Mouse (Mus musculus) heart, adult 2 months (tissue): ENCODE measurements around the gene Gm17387. TPM values are rescaled to one million over a fixed set of nuclear protein-coding genes. Genes with fewer than 3 reads are reported as not detected.
"Not testable (repeated sequence)": the region's sequence is repeated elsewhere in the genome, so short reads cannot be mapped to it uniquely, and the experiment has no call there.

Experiments
- DNase-seq, 2 experiments: peaks; one replicate each; pipeline ENCODE4 v3.0.0; 2021
- H3K27ac ChIP-seq: fragments of 200-600 bp; 2 replicates; pipeline ENCODE4 v1.8.1; 2022
- H3K27me3 ChIP-seq: fragments of 200-500 bp; 2 replicates; pipeline ENCODE4 v1.6.1; 2012; ENCODE audit warnings: mild to moderate bottlenecking, low read length, inconsistent platforms, mixed read lengths; ENCODE audit not compliant: control insufficient read depth, insufficient read depth
- H3K36me3 ChIP-seq: fragments of 200-500 bp; 2 replicates; pipeline ENCODE4 v1.6.1; 2012; ENCODE audit warnings: low read length, inconsistent platforms; ENCODE audit not compliant: control insufficient read depth, insufficient read depth
- H3K4me1 ChIP-seq: fragments of 200-500 bp; 2 replicates; pipeline ENCODE4 v1.6.1; 2011; ENCODE audit warnings: low read length; ENCODE audit not compliant: control insufficient read depth, insufficient read depth
- H3K4me3 ChIP-seq: fragments of 200-600 bp; 2 replicates; pipeline ENCODE4 v1.8.1; 2022
- H3K79me2 ChIP-seq: fragments of 200-500 bp; replicated peaks from 2 replicates; pipeline ENCODE4 v1.6.1; 2012; ENCODE audit warnings: mild to moderate bottlenecking, inconsistent platforms, low read length, moderate library complexity, mixed read lengths; ENCODE audit not compliant: control insufficient read depth, insufficient read depth
- H3K9ac ChIP-seq: fragments of 200-500 bp; 2 replicates; pipeline ENCODE4 v1.6.1; 2012; ENCODE audit warnings: low read depth, mild to moderate bottlenecking, control low read depth, inconsistent platforms, low read length, mixed read lengths
- CTCF ChIP-seq: fragments of 200-600 bp; IDR thresholded peaks from 2 replicates; pipeline ENCODE4 v1.8.1; 2022; ENCODE audit warnings: antibody characterized with exemption, mild to moderate bottlenecking, moderate library complexity
- EP300 ChIP-seq: fragments of 200-500 bp; IDR thresholded peaks from 2 replicates; pipeline ENCODE4 v1.6.1; 2011; ENCODE audit warnings: low read depth, low read length, control low read depth; ENCODE audit not compliant: insufficient read depth
- POLR2A ChIP-seq: fragments of 200-500 bp; IDR thresholded peaks from 2 replicates; pipeline ENCODE4 v1.6.1; 2011; ENCODE audit warnings: mild to moderate bottlenecking, low read depth, low read length, control low read depth; ENCODE audit not compliant: insufficient read depth
- WGBS: fragments of 180-500 bp; shearing (Covaris S2); methylation state at CpG from one replicate; pipeline ENCODE4 v1.1.7; 2018; 5-methylcytosine and 5-hydroxymethylcytosine counted together
- intact Hi-C: fragments of 180-260 bp; cut with DNase I; formaldehyde crosslinking; loops from one replicate; pipeline ENCODE4 v1.15.1; 2025
- polyA plus RNA-seq: library from polyadenylated mRNA; depleted of rRNA; stranded (reverse); fragments of >200 nt; gene quantifications from 2 replicates; pipeline ENCODE4 v1.2.3, GENCODE M21; 2012
- total RNA-seq, 2 experiments: library from RNA; stranded (reverse); gene quantifications; 2 replicates each; pipeline ENCODE4 v1.2.3; 2021

Gene Gm17387
- total and polyA plus RNA-seq, 3 experiments, result not detected

DNA sequence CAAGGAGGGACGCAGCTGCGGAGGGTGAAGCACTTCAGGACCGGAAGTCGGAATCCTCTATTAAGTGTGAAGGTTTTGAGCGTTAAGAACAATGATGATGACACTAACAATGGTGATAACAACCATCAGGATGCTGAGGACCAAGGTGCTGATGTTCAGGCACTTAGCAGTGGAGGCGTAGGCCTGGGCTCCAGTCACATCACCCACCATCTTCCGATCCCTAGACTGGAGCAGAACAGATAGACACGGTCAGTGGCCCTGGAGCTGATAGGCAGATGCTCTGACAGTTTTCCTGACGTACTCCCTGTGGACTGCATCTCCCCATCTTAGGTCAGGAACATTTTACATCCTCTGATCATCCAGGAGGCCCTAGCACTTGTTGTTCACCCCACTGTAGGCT, 19.3 kb upstream of the Gm17387 start:
- H3K4me1 ChIP-seq, result peaks cover 10% of the 10 kb centered on the region
- H3K36me3 ChIP-seq, result no peaks in the 10 kb centered on the region
- intact Hi-C loops, result loop anchor here (1.0 to 5.0 kb wide), 8 partner anchors 15 to 163 kb away; partner anchors contain the start of genes Pgghg and Rnh1
- WGBS, result 34% methylated on average over 9 of the region's 9 CpGs
- TF ChIP-seq CTCF (no peak), EP300 (no peak), POLR2A (no peak)
- H3K27me3 ChIP-seq, result no peaks in the 10 kb centered on the region
- H3K4me3 ChIP-seq, result peak overlapping the region; percentile 72
- peak overlapping the region; percentile 96 for H3K27ac ChIP-seq
- H3K79me2 ChIP-seq, result no peaks in the 10 kb centered on the region
- peak overlapping the region; percentile 89 for H3K9ac ChIP-seq
- peak; percentile 14 to 44 for DNase-seq

DNA sequence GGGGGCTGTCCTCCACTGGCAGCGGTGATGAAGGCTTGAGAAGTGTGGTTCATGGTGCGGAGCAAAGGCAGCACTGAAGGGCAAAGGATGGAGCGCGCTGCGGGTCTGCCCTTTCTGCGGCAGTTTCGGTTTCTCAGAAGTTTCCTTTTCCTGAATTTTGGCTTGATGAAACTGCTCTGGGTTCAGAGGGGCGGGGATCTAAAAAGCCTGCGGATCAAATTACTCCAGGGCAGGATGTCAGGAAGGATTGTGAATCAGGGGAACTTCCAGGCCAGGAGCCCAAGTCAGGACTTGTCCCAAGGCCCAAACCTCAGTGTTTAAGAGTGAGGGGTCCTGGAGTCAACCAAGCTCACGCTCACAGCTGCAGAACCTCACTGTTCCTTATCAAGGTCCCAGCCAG, 18.3 kb upstream of the Gm17387 start, which contains the start of gene Ifitm3:
TSS of gene Ifitm3 (minus strand) at position 178 of the 400 bp plus-strand sequence.
- H3K36me3 ChIP-seq, result no peaks in the 10 kb centered on the region
- TF ChIP-seq CTCF (no peak), POLR2A (peak; percentile 97), EP300 (0 out of 2 replicates have a peak, but pooled peaks have one; percentile 31)
- H3K79me2 ChIP-seq, result no peaks in the 10 kb centered on the region
- H3K27me3 ChIP-seq, result no peaks in the 10 kb centered on the region
- peak within 1 kb of the TSS; percentile 72 for H3K4me3 ChIP-seq
- WGBS, result 19% methylated on average over 10 of the region's 10 CpGs
- peaks cover 10% of the 10 kb centered on the region for H3K4me1 ChIP-seq
- peak within 1 kb of the TSS; percentile 96 for H3K27ac ChIP-seq
- peak; percentile 80 to 81 for DNase-seq
- peak within 1 kb of the TSS; percentile 89 for H3K9ac ChIP-seq
- intact Hi-C loops, result loop anchor here (1.0 to 2.0 kb wide), 2 partner anchors 14 to 31 kb away; no protein-coding TSS in a partner anchor

DNA sequence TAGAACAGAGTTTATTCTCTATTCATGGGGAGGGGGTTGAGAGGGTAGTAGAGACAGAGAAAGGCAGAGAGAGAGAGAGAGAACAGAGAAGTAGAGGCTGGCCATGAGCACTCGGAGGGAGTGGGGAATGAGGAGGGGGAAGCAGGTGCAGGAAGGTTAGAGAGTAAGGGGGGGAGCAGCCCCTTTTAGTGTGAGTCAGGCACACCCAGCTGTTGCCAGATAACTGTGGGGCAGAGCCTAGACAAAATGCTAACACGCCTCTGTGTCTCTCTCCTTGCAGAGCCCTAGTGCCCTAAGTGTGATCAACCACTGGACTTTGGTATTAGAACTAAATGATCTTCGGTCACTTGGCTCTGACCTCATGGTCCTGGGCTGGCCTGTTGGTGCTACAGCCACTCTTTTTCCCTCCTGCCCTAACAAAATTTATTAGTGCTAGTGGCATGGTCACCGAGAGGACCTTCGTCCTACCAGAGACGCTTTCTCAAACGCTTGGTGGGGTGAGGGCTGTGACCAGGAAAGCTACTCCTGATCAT, 17.6 kb upstream of the Gm17387 start:
- DNase-seq, result no peak
- no peaks in the 10 kb centered on the region for H3K79me2 ChIP-seq
- H3K9ac ChIP-seq, result peak overlapping the region; percentile 46; the same call in 1 of the 2 replicates
- H3K36me3 ChIP-seq, result no peaks in the 10 kb centered on the region
- no peak for TF ChIP-seq EP300
- no peak for TF ChIP-seq CTCF
- no peak for TF ChIP-seq POLR2A
- intact Hi-C loops, result loop anchor here (2.0 kb wide), 1 partner anchor 13 kb away; no protein-coding TSS in a partner anchor
- H3K4me3 ChIP-seq, result no peak overlapping the region
- H3K27me3 ChIP-seq, result no peaks in the 10 kb centered on the region
- WGBS, result 91% methylated on average over 7 of the region's 7 CpGs
- peak overlapping the region; percentile 96 for H3K27ac ChIP-seq
- peaks cover 10% of the 10 kb centered on the region for H3K4me1 ChIP-seq

DNA sequence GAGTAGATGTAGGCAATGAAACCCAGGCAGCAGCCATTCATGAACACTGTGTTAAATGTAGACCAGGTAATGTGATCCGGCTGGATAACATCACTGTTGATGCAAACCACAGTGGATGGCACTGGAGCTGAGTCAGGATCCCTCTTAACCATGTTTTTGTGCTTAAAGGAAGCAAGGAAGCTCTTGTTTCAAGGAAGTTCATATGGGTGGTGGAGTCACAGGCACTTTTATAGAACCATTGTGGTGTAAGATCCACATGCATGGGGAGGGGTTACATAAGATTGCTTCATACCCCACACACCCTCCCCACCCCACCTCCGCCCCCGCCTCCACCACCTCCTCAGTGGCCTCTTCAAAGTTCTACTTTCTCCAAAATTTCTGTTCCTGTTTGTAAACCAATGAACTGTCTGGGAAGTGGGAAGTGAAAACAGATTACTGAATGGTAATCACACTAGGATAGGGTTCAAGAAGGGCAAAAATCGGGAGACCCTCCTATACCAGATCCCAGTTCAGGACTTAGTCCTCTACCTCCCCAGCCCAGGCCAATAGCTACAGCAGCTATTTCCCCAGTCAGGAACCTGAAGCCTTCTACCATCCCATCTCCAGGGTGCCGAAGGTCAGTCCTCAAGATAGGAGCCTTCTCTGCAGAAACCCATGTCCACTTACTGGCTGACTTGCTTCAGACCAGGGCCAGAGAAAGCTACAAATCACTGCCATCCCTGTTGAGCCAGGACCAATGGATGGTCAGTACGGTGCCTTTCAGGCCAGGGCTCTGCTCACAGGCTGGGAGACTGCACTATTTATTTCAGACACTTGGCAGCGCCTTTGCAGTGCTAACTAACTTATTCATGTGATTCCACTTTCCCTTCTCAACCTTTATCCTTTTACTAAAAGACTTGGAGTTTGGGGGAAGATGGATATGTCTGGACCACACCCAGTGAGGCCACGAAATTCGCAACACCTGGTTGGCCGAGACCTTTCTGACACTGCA, 11.9 kb upstream of the Gm17387 start:
- 78% methylated on average over 10 of the region's 10 CpGs for WGBS
- no peak for TF ChIP-seq CTCF
- Histone ChIP-seq H3K36me3 (no peaks in the 10 kb centered on the region), H3K79me2 (no peaks in the 10 kb centered on the region), H3K4me1 (no peaks in the 10 kb centered on the region), H3K9ac (no peak overlapping the region), H3K27me3 (no peaks in the 10 kb centered on the region), H3K27ac (no peak overlapping the region), H3K4me3 (no peak overlapping the region)
- peak in 1 of 2 experiments; percentile 16 for DNase-seq
- intact Hi-C loops, result no loop called here

DNA sequence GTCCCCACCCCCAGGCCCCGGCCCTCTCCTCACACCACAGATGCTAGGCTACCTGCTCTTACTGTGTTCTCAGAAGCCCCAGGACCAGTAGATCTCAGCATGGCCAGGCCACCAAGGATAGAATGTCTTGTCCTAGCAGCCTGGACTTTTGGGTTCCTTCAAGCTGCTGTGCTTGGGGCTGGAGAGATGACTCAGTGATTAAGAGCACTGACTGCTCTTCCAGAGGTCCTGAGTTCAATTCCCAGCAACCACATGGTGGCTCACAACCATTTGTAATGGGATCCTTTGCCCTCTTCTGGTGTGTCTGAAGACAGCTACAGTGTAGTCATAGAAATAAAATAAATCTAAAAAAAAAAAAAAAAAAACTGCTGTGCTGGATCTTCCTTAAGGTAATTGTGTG, 11.1 kb upstream of the Gm17387 start, which contains the start of gene Ifitm6:
TSS of gene Ifitm6 (minus strand) at position 101 of the 400 bp plus-strand sequence.
- H3K9ac ChIP-seq, H3K4me3 ChIP-seq, H3K36me3 ChIP-seq, intact Hi-C loops, DNase-seq, H3K27ac ChIP-seq, H3K79me2 ChIP-seq, H3K27me3 ChIP-seq, H3K4me1 ChIP-seq: not testable (repeated sequence)
- 85% methylated on average over 1 of the region's 1 CpGs for WGBS

DNA sequence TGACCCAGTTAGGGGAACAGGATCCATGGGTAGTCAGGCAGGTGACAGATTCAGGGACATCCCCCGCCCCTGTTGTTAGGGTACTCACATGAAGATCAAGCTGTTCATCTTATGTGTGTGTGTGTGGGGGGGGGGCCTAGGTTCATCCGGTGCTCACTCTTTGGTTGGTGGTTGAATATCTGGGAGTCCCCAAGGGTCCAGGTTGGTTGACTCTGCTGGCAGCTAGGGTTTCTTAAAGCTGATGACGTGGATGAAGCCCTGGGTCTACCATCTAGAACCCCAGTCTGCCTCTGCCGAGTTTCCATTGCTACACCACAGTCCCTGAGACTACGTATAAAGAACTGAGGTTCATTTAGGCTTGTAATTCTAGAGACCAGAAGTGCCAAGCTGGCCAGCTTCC, 9.9 kb upstream of the Gm17387 start:
- H3K27ac ChIP-seq, result no peak overlapping the region
- no peak overlapping the region for H3K9ac ChIP-seq
- intact Hi-C loops, result no loop called here
- H3K79me2 ChIP-seq, result no peaks in the 10 kb centered on the region
- no peaks in the 10 kb centered on the region for H3K36me3 ChIP-seq
- no peaks in the 10 kb centered on the region for H3K27me3 ChIP-seq
- WGBS, result 94% methylated on average over 5 of the region's 5 CpGs
- no peak for TF ChIP-seq CTCF
- no peak for TF ChIP-seq POLR2A
- TF ChIP-seq EP300, result no peak
- no peak overlapping the region for H3K4me3 ChIP-seq
- DNase-seq, result no peak
- H3K4me1 ChIP-seq, result no peaks in the 10 kb centered on the region
